Mouse (Mus musculus) liver, embryonic 15.5 days (tissue): Measurements from ENCODE around the gene Tcf7l1. TPM values are rescaled to one million over a fixed set of nuclear protein-coding genes. Genes with fewer than 3 reads are reported as not detected.

ENCODE experiments used
- ATAC-seq: fragments of 200-750 bp; cut with Nextera tagmentation; 2 replicates; pipeline ENCODE4 v1.8.0; 2017; ENCODE audit warnings: moderate number of reproducible peaks, mild to moderate bottlenecking, moderate library complexity; ENCODE audit not compliant: insufficient read depth
- H3K27ac ChIP-seq: fragments of 300-500 bp; sonication (generic); replicated peaks from 2 replicates; pipeline ENCODE4 v1.5.1; 2015; ENCODE audit warnings: mild to moderate bottlenecking, inconsistent platforms
- H3K27me3 ChIP-seq: fragments of 300-500 bp; sonication (generic); 2 replicates; pipeline ENCODE4 v1.6.1; 2015; ENCODE audit warnings: mild to moderate bottlenecking, inconsistent platforms
- H3K36me3 ChIP-seq: fragments of 300-500 bp; sonication (generic); replicated peaks from 2 replicates; pipeline ENCODE4 v1.6.1; 2015; ENCODE audit warnings: moderate library complexity, mild to moderate bottlenecking, inconsistent platforms
- H3K4me1 ChIP-seq: fragments of 300-500 bp; sonication (generic); replicated peaks from 2 replicates; pipeline ENCODE4 v1.6.1; 2015; ENCODE audit warnings: inconsistent platforms
- H3K4me2 ChIP-seq: fragments of 300-500 bp; sonication (generic); 2 replicates; pipeline ENCODE4 v1.6.1; 2015; ENCODE audit warnings: moderate library complexity, mild to moderate bottlenecking, inconsistent platforms
- H3K4me3 ChIP-seq: fragments of 300-500 bp; sonication (generic); replicated peaks from 2 replicates; pipeline ENCODE4 v1.5.1; 2015; ENCODE audit warnings: mild to moderate bottlenecking, inconsistent platforms
- H3K9ac ChIP-seq: fragments of 300-500 bp; sonication (generic); 2 replicates; pipeline ENCODE4 v1.6.1; 2015; ENCODE audit warnings: moderate library complexity, mild to moderate bottlenecking, inconsistent platforms
- H3K9me3 ChIP-seq: fragments of 300-500 bp; sonication (generic); replicated peaks from 2 replicates; pipeline ENCODE4 v1.6.1; 2016; ENCODE audit warnings: inconsistent platforms
- WGBS: fragments of 180-500 bp; shearing (Covaris S2); methylation state at CpG from one replicate; pipeline ENCODE4 v1.1.7; 2015; ENCODE audit warnings: mixed read lengths; ENCODE audit not compliant: insufficient replicate concordance; 5-methylcytosine and 5-hydroxymethylcytosine counted together
- polyA plus RNA-seq: library from polyadenylated mRNA; unstranded; fragments of >200 nt; fragmentation: Nextera tagmentation; extraction: Ambion mirVana; gene quantifications from 2 replicates; pipeline ENCODE4 v1.2.1, GENCODE M21; 2015

Tcf7l1 gene
- polyA plus RNA-seq, 1 experiment from 2014 or later = 4.1 TPM

DNA sequence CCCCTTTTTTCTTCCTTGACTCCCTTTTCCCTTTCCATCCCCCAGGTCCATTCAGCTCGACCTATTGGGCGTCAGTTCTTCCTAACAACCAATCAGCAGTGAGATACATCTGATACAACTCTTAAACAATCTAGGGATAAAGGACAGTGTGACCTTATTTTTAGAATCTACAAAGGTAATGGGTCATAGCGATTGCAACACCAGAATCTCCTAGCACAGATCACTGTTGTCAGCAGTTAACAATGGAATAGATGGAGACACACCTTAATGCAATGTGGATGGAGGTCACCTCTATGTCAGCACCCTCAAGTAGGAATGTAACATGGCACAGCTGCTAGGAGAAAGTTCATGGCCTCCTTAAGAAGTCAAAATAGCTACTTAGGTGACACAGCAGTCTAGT, 166.1 kb downstream of the Tcf7l1 start:
- no peak for ATAC-seq
- WGBS = 63% methylated on average over 3 of the region's 3 CpGs
- Histone ChIP-seq H3K27ac (no peak overlapping the region), H3K9ac (no peak overlapping the region), H3K36me3 (0 out of 2 replicates have a peak, but pooled peaks cover 4% of the 10 kb centered on the region), H3K4me3 (no peak overlapping the region), H3K9me3 (no peaks in the 10 kb centered on the region), H3K4me1 (peaks cover 15% of the 10 kb centered on the region; the same call in 1 of the 2 replicates), H3K4me2 (no peak overlapping the region), H3K27me3 (no peaks in the 10 kb centered on the region)

GRCm38 (mm10) chr6:72620920-72621319, 168.1 kb downstream of the Tcf7l1 start:
- no peaks in the 10 kb centered on the region for H3K27me3 ChIP-seq
- H3K36me3 ChIP-seq = no peaks in the 10 kb centered on the region
- no peak overlapping the region for H3K27ac ChIP-seq
- H3K4me2 ChIP-seq = no peak overlapping the region
- ATAC-seq = no peak
- WGBS = 22% methylated on average over 5 of the region's 5 CpGs
- H3K4me1 ChIP-seq = peaks cover 26% of the 10 kb centered on the region
- no peak overlapping the region for H3K9ac ChIP-seq
- H3K4me3 ChIP-seq = no peak overlapping the region
- no peaks in the 10 kb centered on the region for H3K9me3 ChIP-seq

DNA sequence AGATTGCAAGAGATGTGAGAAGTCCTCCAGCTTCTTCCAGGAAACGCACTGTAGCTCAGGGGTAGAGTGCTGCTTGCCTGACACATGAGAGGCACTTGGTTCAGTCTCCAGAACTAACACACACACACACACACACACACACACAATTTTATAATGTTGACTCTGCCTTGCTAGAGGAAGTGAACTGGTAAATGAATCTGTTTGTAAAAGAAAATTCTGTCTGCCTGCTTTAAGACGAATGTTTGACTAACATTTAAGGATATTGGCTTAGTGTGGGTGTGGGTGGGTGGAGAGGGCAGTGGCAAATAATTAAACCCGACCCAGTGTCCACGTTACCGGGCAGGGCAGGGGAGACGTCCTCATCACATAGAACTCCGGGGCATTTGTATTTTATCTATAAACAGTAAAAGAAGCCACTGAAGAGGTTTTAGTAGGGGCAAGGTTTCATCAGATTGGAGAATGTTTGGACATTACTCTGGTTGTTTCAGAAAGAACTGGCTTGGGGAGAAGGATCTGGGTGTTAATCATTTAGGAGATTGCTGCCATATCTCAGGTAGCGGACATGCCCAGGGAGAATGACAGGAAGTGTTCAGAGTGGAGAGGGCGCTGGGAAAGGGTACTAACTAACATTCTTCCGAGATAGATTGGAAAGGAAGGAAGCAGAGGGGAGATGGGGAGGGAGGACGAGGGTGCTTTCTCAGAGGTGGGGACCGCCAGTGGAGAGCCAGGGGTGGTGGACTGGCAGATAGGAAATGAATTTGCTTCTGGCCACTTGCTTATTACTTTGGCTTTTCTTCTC, 169.1 kb downstream of the Tcf7l1 start:
- Histone ChIP-seq H3K9me3 (no peaks in the 10 kb centered on the region), H3K4me3 (no peak overlapping the region), H3K36me3 (no peaks in the 10 kb centered on the region), H3K27me3 (no peaks in the 10 kb centered on the region), H3K27ac (peak overlapping the region; percentile 69), H3K9ac (no peak overlapping the region), H3K4me1 (peaks cover 36% of the 10 kb centered on the region), H3K4me2 (peak overlapping the region; percentile 37)
- WGBS = 11% methylated on average over 12 of the region's 12 CpGs
- ATAC-seq = no peak

DNA sequence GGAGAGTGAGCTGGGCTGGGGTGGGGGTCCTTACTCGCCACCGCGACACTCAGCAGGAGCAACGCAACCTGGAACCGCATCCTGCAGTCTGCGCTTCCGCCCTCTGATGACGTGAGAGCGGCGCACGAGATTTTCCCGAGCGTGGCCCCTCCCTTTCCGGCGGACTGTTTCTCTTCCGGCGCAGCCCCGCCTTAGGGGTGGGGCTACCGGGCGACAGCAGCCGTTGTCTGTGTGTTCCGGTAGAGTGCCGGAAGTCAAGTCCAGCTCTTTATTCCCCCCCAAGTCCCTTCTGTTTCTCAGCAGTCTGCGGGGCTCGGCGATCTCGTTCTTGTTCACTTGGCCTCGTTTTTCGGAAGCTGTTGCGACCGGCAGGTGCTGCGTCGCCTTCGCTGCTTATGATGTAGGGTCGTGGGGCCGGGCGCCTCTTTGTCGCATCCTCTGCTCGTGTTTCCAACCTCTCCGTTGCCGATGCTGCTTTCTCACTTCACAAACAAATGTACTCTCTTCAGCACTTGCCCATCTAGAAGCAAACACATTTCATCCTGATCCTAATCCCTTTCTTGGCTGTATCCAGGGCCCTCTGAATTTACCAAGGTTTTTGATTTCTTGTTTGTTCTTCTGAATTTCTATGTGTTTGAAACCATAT, 172.3 kb downstream of the Tcf7l1 start, which contains the start of gene Tgoln1:
TSS of gene Tgoln1 (minus strand) at position 358 of the 646 bp plus-strand sequence.
- under 1% methylated on average over 41 of the region's 41 CpGs for WGBS
- peaks cover 46% of the 10 kb centered on the region for H3K4me1 ChIP-seq

GRCm38 (mm10) chr6:72615561-72616375, 173.3 kb downstream of the Tcf7l1 start:
- Histone ChIP-seq H3K9me3 (no peaks in the 10 kb centered on the region), H3K9ac (peak overlapping the region; percentile 71), H3K36me3 (peaks cover 31% of the 10 kb centered on the region), H3K4me3 (peak overlapping the region; percentile 89), H3K4me1 (peaks cover 42% of the 10 kb centered on the region), H3K4me2 (peak overlapping the region; percentile 87), H3K27me3 (no peaks in the 10 kb centered on the region), H3K27ac (peak overlapping the region; percentile 91; the same call in 1 of the 2 replicates)
- WGBS = 13% methylated on average over 25 of the region's 25 CpGs
- no peak for ATAC-seq

More for the DNA sequence above, 172.3 kb downstream of the Tcf7l1 start, which contains the start of gene Tgoln1:
- H3K9ac ChIP-seq = peak within 1 kb of the TSS; percentile 81
- H3K36me3 ChIP-seq = peaks cover 21% of the 10 kb centered on the region
- H3K9me3 ChIP-seq = no peaks in the 10 kb centered on the region
- H3K4me3 ChIP-seq = peak within 1 kb of the TSS; percentile 89
- H3K4me2 ChIP-seq = peak within 1 kb of the TSS; percentile 87
- no peaks in the 10 kb centered on the region for H3K27me3 ChIP-seq
- H3K27ac ChIP-seq = peak within 1 kb of the TSS; percentile 91
- peak; percentile 92 for ATAC-seq

DNA sequence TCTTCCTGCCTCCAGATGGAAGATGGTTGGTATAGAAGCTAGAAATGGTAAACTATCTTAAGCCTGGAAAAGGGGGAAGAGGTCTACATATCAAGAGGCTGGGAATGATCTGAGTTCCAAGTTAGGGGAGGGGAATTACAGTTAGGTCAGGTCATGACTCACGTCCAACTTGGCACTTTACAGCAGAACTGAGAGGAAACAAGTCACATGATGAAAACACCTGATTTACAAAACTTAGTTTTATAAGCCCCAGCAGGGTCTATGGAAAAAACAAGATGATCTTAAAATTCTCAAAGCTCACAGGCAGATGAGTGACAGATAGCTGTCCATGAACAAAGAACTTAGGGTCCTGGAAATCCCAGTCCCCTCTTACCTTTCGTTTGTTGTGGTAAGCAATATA, 173.9 kb downstream of the Tcf7l1 start:
- no peaks in the 10 kb centered on the region for H3K9me3 ChIP-seq
- peak overlapping the region; percentile 89 for H3K4me3 ChIP-seq
- H3K4me2 ChIP-seq = peak overlapping the region; percentile 87
- no peaks in the 10 kb centered on the region for H3K27me3 ChIP-seq
- peak overlapping the region; percentile 71 for H3K9ac ChIP-seq
- no peak for ATAC-seq
- H3K36me3 ChIP-seq = peaks cover 37% of the 10 kb centered on the region
- H3K27ac ChIP-seq = no peak overlapping the region
- H3K4me1 ChIP-seq = peaks cover 42% of the 10 kb centered on the region
- WGBS = 24% methylated on average over 2 of the region's 2 CpGs

DNA sequence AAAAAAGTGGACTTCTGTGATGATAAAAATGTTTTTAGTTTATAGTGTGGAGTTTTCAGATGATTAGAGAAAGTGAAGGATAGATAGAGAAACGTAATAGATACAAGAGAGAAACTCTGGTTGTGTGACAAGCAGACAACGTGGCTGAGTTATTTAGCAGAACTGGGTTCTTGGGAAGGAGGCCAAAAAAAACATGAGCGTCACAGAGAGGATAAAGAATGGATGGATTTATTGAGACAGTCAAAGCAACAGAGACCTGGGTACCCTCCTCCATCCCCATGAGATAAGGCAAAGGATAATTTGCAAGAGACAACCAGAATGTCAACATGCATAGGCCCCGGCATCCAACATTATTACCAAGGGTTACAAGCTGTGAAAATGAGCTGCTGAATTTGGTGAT, 178.8 kb downstream of the Tcf7l1 start:
- H3K36me3 ChIP-seq = peaks cover 73% of the 10 kb centered on the region
- H3K27me3 ChIP-seq = no peaks in the 10 kb centered on the region
- peaks cover 13% of the 10 kb centered on the region for H3K4me1 ChIP-seq
- 72% methylated on average over 4 of the region's 4 CpGs for WGBS
- no peak overlapping the region for H3K4me2 ChIP-seq
- no peaks in the 10 kb centered on the region for H3K9me3 ChIP-seq
- H3K9ac ChIP-seq = no peak overlapping the region
- ATAC-seq = no peak
- H3K4me3 ChIP-seq = no peak overlapping the region
- no peak overlapping the region for H3K27ac ChIP-seq

- Histone ChIP-seq H3K9ac (no peak overlapping the region), H3K4me2 (no peak overlapping the region), H3K4me3 (no peak overlapping the region), H3K36me3 (peaks cover 77% of the 10 kb centered on the region), H3K27ac (no peak overlapping the region), H3K9me3 (no peaks in the 10 kb centered on the region), H3K27me3 (no peaks in the 10 kb centered on the region), H3K4me1 (no peaks in the 10 kb centered on the region; the same call in 1 of the 2 replicates)
- no peak for ATAC-seq
- 73% methylated on average over 4 of the region's 4 CpGs for WGBS
These were observed 180.3 kb downstream of the Tcf7l1 start for GRCm38 (mm10) chr6:72608662-72609184.

DNA sequence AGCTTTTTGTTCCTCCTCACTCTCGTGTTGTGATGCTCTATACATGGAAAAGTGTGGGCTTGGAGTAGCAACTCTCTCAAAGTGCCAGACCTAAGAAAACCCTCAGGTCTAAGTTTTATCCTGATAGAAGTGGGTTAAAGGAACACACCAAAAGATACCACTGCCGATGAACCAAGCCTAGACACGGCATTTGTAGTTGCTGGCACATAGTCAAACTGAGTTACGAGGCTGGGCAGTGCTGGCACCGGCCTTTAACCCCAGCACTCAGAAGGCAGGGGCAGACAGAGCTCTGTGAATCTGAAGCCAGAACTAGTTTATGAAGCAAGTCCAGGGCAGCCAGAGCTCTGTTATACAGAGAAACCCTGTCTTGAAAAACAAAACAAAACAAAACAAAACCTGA, 181.4 kb downstream of the Tcf7l1 start:
- Histone ChIP-seq H3K4me2 (no peak overlapping the region), H3K36me3 (peaks cover 76% of the 10 kb centered on the region), H3K27me3 (no peaks in the 10 kb centered on the region), H3K9ac (no peak overlapping the region), H3K9me3 (no peaks in the 10 kb centered on the region), H3K4me3 (no peak overlapping the region), H3K4me1 (no peaks in the 10 kb centered on the region), H3K27ac (no peak overlapping the region)
- WGBS = 80% methylated on average over 5 of the region's 5 CpGs
- no peak for ATAC-seq

DNA sequence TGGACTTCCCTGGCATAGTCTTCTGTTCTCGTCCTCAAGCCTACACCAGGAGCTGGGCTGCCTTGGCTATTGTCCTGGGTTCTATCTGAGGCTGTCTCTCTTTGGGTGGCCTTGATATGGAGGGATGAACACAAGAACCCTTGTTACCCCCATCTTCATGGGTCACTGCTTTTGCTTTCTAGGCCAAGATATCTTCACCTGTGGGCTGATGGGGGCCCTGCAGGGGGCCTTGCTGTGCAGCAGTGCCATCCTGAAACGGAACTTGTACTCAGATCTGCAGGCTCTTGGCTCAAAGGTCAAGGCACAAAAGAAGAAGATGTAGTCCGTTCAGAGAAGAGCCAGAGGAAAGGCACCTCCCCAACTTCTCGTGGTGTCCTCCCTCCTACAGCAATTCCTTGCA, 182.0 kb downstream of the Tcf7l1 start:
- WGBS = 65% methylated on average over 4 of the region's 4 CpGs
- H3K9ac ChIP-seq = no peak overlapping the region
- H3K27me3 ChIP-seq = no peaks in the 10 kb centered on the region
- no peak for ATAC-seq
- H3K4me3 ChIP-seq = no peak overlapping the region
- no peak overlapping the region for H3K27ac ChIP-seq
- peaks cover 73% of the 10 kb centered on the region for H3K36me3 ChIP-seq
- no peak overlapping the region for H3K4me2 ChIP-seq
- H3K9me3 ChIP-seq = no peaks in the 10 kb centered on the region
- H3K4me1 ChIP-seq = no peaks in the 10 kb centered on the region
